Mouse (Mus musculus): Measurements from ENCODE around the gene Mfn2. TPM values are rescaled to one million over a fixed set of nuclear protein-coding genes. Genes with fewer than 3 reads are reported as not detected.

Gene Mfn2
- polyA plus RNA-seq, 1 experiment: 101 TPM

- Histone ChIP-seq H3K4me3 (ENCODE audit: insufficient read depth, low read length) (no peak overlapping the region), H3K4me1 (ENCODE audit: control insufficient read depth, insufficient read depth, low read length) (no peaks in the 10 kb centered on the region), H3K27ac (ENCODE audit: insufficient read depth, low read length) (no peak overlapping the region)
- TF ChIP-seq POLR2A (IDR thresholded peaks at IDR 0.05; ENCODE audit: extremely low read depth, insufficient read depth, low read length) (no peak), CTCF (IDR thresholded peaks at IDR 0.05; ENCODE audit: extremely low read depth, insufficient read depth, low read length) (no peak)
Measured at GRCm38 (mm10) chr4:147922341-147922740, 17.8 kb upstream of the Mfn2 start.

GRCm38 (mm10) chr4:147920973-147921372 is 16.5 kb upstream of the Mfn2 start:
- no peak overlapping the region for H3K4me3 ChIP-seq (ENCODE audit: insufficient read depth, low read length)
- H3K27ac ChIP-seq (ENCODE audit: insufficient read depth, low read length): no peak overlapping the region
- TF ChIP-seq POLR2A (IDR thresholded peaks at IDR 0.05; ENCODE audit: extremely low read depth, insufficient read depth, low read length) (no peak), CTCF (IDR thresholded peaks at IDR 0.05; ENCODE audit: extremely low read depth, insufficient read depth, low read length) (no peak)
- no peaks in the 10 kb centered on the region for H3K4me1 ChIP-seq (ENCODE audit: control insufficient read depth, insufficient read depth, low read length)

DNA sequence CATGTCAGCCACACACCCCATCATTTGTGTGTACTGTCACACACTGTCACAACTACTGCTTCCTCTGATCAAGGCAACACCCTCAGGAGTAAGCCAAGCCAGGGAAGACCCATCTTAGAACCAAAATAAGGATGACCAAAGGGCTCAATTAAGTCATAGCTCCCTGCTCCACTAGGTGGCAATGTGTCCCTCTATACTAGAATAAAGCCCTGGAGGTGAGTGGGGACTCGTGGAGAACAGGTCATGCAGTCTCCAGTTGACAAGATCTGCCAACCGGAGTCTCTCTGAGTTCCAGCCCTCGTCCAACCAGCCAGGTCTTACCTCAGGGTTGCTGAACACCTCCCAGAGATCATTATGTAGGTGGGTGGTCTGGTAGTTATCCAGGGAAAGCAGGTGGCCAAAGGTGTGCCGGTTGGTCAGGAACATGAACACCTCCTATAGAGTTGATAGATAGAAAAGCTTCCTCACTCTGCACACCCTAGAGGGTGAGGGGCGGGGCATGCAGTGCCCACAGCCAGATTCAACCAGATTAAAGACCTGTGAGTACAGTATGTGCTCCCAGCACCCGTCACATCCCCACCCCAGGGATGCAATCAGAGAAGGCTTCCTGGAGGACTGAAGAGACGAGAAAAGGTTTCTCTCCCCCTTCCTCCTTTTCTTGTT is 14.1 kb upstream of the Mfn2 start:
- Histone ChIP-seq H3K27ac (ENCODE audit: insufficient read depth, low read length) (no peak overlapping the region), H3K4me1 (ENCODE audit: control insufficient read depth, insufficient read depth, low read length) (no peaks in the 10 kb centered on the region), H3K4me3 (ENCODE audit: insufficient read depth, low read length) (no peak overlapping the region)
- TF ChIP-seq POLR2A (IDR thresholded peaks at IDR 0.05; ENCODE audit: extremely low read depth, insufficient read depth, low read length) (no peak), CTCF (IDR thresholded peaks at IDR 0.05; ENCODE audit: extremely low read depth, insufficient read depth, low read length) (peak; percentile 52)

DNA sequence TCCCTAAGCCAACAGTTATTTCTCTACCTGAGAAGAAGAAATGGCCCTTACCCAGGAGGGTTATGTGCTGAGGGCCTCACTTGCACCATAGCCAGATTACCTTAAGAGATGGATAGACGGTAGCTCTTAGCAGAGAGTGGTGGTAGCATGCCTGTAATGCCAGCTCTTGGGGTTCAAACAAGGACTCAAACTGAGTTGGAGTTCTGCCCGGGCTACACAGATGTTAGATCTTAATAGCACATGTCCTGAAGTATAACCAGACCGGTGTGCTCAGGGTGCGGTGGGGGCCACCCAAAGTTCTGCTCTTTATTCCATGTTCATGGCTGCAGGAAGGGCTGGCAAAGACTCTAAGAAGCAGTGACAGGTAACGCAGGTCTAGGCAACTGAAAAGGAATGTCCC is 5.0 kb upstream of the Mfn2 start:
- Histone ChIP-seq H3K4me3 (ENCODE audit: insufficient read depth, low read length) (no peak overlapping the region), H3K4me1 (ENCODE audit: control insufficient read depth, insufficient read depth, low read length) (peaks cover 3% of the 10 kb centered on the region; the same call in 1 of the 2 replicates), H3K27ac (ENCODE audit: insufficient read depth, low read length) (no peak overlapping the region)
- TF ChIP-seq CTCF (IDR thresholded peaks at IDR 0.05; ENCODE audit: extremely low read depth, insufficient read depth, low read length) (no peak), POLR2A (IDR thresholded peaks at IDR 0.05; ENCODE audit: extremely low read depth, insufficient read depth, low read length) (no peak)

DNA sequence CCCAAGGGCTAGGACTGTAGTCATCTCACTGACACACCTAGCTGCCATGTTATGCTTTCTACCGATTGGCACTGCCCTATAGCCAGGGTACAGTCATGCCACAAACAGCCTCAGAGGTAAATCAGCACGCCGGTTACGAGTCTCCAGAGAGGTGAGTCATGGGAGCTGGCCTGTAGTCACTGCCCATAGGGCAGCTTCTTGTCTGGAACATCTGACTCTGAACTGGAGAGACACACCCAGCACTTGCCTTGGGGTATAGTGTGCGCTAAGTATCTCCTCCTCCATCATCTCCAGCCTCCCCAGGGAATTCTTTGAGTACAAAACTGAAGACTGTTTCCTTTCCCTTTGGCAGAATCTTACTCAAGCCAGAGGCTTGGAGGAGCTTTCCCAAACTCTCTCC is 1.7 kb upstream of the Mfn2 start:
- H3K4me1 ChIP-seq (ENCODE audit: control insufficient read depth, insufficient read depth, low read length): peaks cover 9% of the 10 kb centered on the region; the same call in 1 of the 2 replicates
- TF ChIP-seq CTCF (IDR thresholded peaks at IDR 0.05; ENCODE audit: extremely low read depth, insufficient read depth, low read length) (no peak), POLR2A (IDR thresholded peaks at IDR 0.05; ENCODE audit: extremely low read depth, insufficient read depth, low read length) (no peak)
- H3K27ac ChIP-seq (ENCODE audit: insufficient read depth, low read length): no peak overlapping the region
- no peak overlapping the region for H3K4me3 ChIP-seq (ENCODE audit: insufficient read depth, low read length)

DNA sequence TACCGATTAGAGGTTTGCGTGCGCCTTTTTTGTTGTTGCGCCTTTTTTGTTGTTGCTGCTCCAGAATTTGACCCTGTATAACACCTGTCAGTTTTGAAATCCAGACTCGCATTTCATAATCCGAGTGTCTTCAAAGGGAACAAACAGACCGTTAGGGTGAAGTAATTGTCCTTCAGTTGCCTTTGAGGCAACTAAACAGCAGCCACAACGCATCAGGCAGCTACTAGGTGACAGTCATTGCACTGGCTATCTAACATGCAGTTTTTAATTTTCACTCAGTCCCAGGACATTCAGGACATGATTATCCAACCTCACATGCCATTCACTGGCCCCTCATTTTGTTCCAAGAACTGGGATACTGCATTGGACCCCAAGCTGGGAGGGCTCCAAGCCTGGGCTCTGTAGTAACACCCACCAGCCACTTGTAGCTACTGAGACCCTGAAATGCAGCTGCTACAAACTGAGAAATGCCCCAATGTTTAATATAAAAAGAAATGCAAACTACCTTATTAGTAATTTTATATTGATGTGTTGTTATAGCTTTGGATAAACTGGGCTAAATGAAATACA is 671 bp upstream of the Mfn2 start:
- Histone ChIP-seq H3K4me3 (ENCODE audit: insufficient read depth, low read length) (peak overlapping the region; percentile 67), H3K27ac (ENCODE audit: insufficient read depth, low read length) (no peak overlapping the region), H3K4me1 (ENCODE audit: control insufficient read depth, insufficient read depth, low read length) (peaks cover 9% of the 10 kb centered on the region; the same call in 1 of the 2 replicates)
- no peak for TF ChIP-seq CTCF (IDR thresholded peaks at IDR 0.05; ENCODE audit: extremely low read depth, insufficient read depth, low read length)
- no peak for TF ChIP-seq POLR2A (IDR thresholded peaks at IDR 0.05; ENCODE audit: extremely low read depth, insufficient read depth, low read length)

GRCm38 (mm10) chr4:147903601-147904000 is 903 bp downstream of the Mfn2 start:
- peak overlapping the region; percentile 67 for H3K4me3 ChIP-seq (ENCODE audit: insufficient read depth, low read length)
- no peak overlapping the region for H3K27ac ChIP-seq (ENCODE audit: insufficient read depth, low read length)
- peaks cover 9% of the 10 kb centered on the region; the same call in 1 of the 2 replicates for H3K4me1 ChIP-seq (ENCODE audit: control insufficient read depth, insufficient read depth, low read length)
- TF ChIP-seq POLR2A (IDR thresholded peaks at IDR 0.05; ENCODE audit: extremely low read depth, insufficient read depth, low read length): no peak
- TF ChIP-seq CTCF (IDR thresholded peaks at IDR 0.05; ENCODE audit: extremely low read depth, insufficient read depth, low read length): no peak

- peak overlapping the region; percentile 67; the same call in 1 of the 2 replicates for H3K4me3 ChIP-seq (ENCODE audit: insufficient read depth, low read length)
- no peak overlapping the region for H3K27ac ChIP-seq (ENCODE audit: insufficient read depth, low read length)
- peaks cover 9% of the 10 kb centered on the region; the same call in 1 of the 2 replicates for H3K4me1 ChIP-seq (ENCODE audit: control insufficient read depth, insufficient read depth, low read length)
- TF ChIP-seq CTCF (IDR thresholded peaks at IDR 0.05; ENCODE audit: extremely low read depth, insufficient read depth, low read length): no peak
- no peak for TF ChIP-seq POLR2A (IDR thresholded peaks at IDR 0.05; ENCODE audit: extremely low read depth, insufficient read depth, low read length)
Measured at GRCm38 (mm10) chr4:147902906-147903500, 1.5 kb downstream of the Mfn2 start.

- H3K4me1 ChIP-seq (ENCODE audit: control insufficient read depth, insufficient read depth, low read length): peaks cover 13% of the 10 kb centered on the region
- no peak overlapping the region for H3K27ac ChIP-seq (ENCODE audit: insufficient read depth, low read length)
- TF ChIP-seq POLR2A (IDR thresholded peaks at IDR 0.05; ENCODE audit: extremely low read depth, insufficient read depth, low read length) (no peak), CTCF (IDR thresholded peaks at IDR 0.05; ENCODE audit: extremely low read depth, insufficient read depth, low read length) (no peak)
- no peak overlapping the region for H3K4me3 ChIP-seq (ENCODE audit: insufficient read depth, low read length)
Measured at GRCm38 (mm10) chr4:147900452-147900851, 4.1 kb downstream of the Mfn2 start.

GRCm38 (mm10) chr4:147897348-147897747 is 7.2 kb downstream of the Mfn2 start:
- Histone ChIP-seq H3K4me1 (ENCODE audit: control insufficient read depth, insufficient read depth, low read length) (peaks cover 4% of the 10 kb centered on the region), H3K4me3 (ENCODE audit: insufficient read depth, low read length) (no peak overlapping the region), H3K27ac (ENCODE audit: insufficient read depth, low read length) (no peak overlapping the region)
- TF ChIP-seq POLR2A (IDR thresholded peaks at IDR 0.05; ENCODE audit: extremely low read depth, insufficient read depth, low read length) (no peak), CTCF (IDR thresholded peaks at IDR 0.05; ENCODE audit: extremely low read depth, insufficient read depth, low read length) (no peak)

Measured in cortical plate, adult 2 months (tissue).